Mouse (Mus musculus) midbrain, embryonic 16.5 days (tissue): ENCODE measurements around the gene Plce1. TPM values are rescaled to one million over a fixed set of nuclear protein-coding genes. Genes with fewer than 3 reads are reported as not detected.

ENCODE experiments used
- ATAC-seq: fragments of 200-750 bp; cut with Nextera tagmentation; 2 replicates; pipeline ENCODE4 v1.8.0; 2017; ENCODE audit warnings: moderate TSS enrichment
- H3K27ac ChIP-seq: fragments of 300-500 bp; sonication (generic); 2 replicates; pipeline ENCODE4 v1.5.1; 2014; ENCODE audit warnings: mild to moderate bottlenecking, low read length, mixed read lengths
- H3K27me3 ChIP-seq: fragments of 300-500 bp; sonication (generic); 2 replicates; pipeline ENCODE4 v1.6.1; 2014; ENCODE audit warnings: low read depth, low read length, mixed read lengths; ENCODE audit not compliant: control insufficient read depth, insufficient read depth
- H3K36me3 ChIP-seq: fragments of 300-500 bp; sonication (generic); 2 replicates; pipeline ENCODE4 v1.6.1; 2014; ENCODE audit warnings: mild to moderate bottlenecking, low read length, moderate library complexity, mixed read lengths; ENCODE audit not compliant: control insufficient read depth, insufficient read depth
- H3K4me1 ChIP-seq: fragments of 300-500 bp; sonication (generic); 2 replicates; pipeline ENCODE4 v1.6.1; 2014; ENCODE audit warnings: mild to moderate bottlenecking, low read length, mixed read lengths; ENCODE audit not compliant: control insufficient read depth, insufficient read depth
- H3K4me2 ChIP-seq: fragments of 300-500 bp; sonication (generic); 2 replicates; pipeline ENCODE4 v1.6.1; 2014; ENCODE audit warnings: mild to moderate bottlenecking, low read length, mixed read lengths
- H3K4me3 ChIP-seq: fragments of 300-500 bp; sonication (generic); 2 replicates; pipeline ENCODE4 v1.5.1; 2014; ENCODE audit warnings: low read depth, mild to moderate bottlenecking, low read length, moderate library complexity, mixed read lengths
- H3K9ac ChIP-seq: fragments of 300-500 bp; sonication (generic); 2 replicates; pipeline ENCODE4 v1.6.1; 2014; ENCODE audit warnings: low read depth, low read length, mixed read lengths
- H3K9me3 ChIP-seq: fragments of 300-500 bp; sonication (generic); replicated peaks from 2 replicates; pipeline ENCODE4 v1.6.1; 2014; ENCODE audit warnings: mild to moderate bottlenecking, low read length, mixed read lengths; ENCODE audit not compliant: control insufficient read depth, poor library complexity, severe bottlenecking
- WGBS: fragments of 180-500 bp; shearing (Covaris S2); extraction: QIAGEN DNeasy Blood & Tissue Kit; methylation state at CpG from one replicate; pipeline ENCODE4 v1.1.7; 2014; 5-methylcytosine and 5-hydroxymethylcytosine counted together
- polyA plus RNA-seq: library from polyadenylated mRNA; unstranded; fragments of >200 nt; fragmentation: Nextera tagmentation; extraction: Ambion mirVana; gene quantifications from 2 replicates; pipeline ENCODE4 v1.2.1, GENCODE M21; 2015

The Plce1 gene
- polyA plus RNA-seq = 3.1 and 4.4 TPM in 2 replicates

DNA sequence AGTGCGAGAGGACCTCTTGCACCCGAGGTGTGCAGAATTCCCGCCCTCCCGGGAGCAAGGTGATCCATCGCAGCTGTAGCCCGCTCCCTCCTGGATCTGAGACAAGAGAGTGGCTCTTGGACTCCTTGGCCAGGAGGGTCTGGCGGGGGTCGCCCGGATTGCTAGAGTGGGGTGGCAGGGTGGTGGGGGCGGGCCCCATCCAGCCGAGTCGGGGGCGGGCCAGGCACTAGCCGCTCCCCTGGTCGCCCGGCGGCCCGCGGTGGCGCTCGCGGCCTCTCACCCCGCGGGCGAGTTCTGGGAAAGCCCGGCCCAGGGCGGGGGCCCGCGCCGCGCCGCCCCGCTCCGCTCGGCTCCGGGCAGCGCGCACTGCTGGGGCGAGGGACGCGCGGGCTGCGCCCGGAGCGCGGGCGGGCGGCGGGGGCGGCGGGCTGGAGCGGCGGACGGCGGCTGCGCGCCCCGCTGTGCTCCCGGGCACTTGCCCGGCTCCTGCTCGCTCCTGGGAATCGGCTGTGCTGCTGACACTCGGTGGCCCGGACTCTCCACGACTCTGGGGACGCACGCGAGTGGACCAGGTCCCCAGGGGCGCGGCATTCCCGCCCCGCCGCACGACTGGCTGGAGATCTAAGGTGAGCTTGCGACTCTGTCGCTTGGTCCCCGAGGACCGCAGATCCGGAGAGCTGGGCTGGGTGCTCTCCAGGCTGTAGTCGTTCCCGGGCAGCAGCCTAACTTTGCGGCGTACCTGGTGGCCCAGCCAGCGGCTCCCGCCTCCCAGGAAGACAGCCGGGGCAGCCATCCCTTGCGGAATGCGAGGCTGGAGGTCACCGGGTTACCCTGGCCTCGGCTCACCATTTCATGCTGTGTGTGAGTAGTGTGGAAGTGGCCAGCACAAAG lies at the start of gene Plce1:
Plce1 (plus strand) TSS at position 379 of the 891 bp plus-strand sequence.
- peak within 1 kb of the TSS; percentile 98 for H3K4me2 ChIP-seq
- peak within 1 kb of the TSS; percentile 69 for H3K9ac ChIP-seq
- H3K4me1 ChIP-seq = peaks cover 16% of the 10 kb centered on the region
- peak within 1 kb of the TSS; percentile 63 for H3K4me3 ChIP-seq
- no peaks in the 10 kb centered on the region for H3K9me3 ChIP-seq
- no peaks in the 10 kb centered on the region for H3K36me3 ChIP-seq
- under 1% methylated on average over 38 of the region's 90 CpGs for WGBS
- peak within 1 kb of the TSS; percentile 36; the same call in 1 of the 2 replicates for H3K27ac ChIP-seq
- peaks cover 19% of the 10 kb centered on the region for H3K27me3 ChIP-seq
- peak; percentile 82 for ATAC-seq

DNA sequence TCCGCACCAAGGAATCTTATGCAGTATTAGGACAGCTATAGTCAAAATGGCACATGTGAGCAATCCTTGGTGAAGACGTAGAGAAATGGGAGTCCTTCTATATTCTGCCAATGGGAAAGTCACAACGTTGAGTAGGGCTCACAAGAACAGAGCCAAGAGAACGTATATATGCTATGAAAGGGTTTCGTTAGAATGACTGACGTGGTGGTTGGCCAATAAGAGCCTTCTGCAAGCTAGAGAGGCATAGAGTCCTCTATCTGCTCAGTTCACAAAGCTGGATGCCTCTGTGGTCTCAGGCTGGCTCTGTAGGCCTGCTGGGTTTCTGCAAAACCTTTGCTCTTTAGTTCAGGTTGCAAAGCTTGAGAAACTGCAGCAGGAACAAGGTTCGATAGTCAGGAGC lies 49.6 kb upstream of the Plce1 start:
- Histone ChIP-seq H3K27ac (no peak overlapping the region), H3K9ac (no peak overlapping the region), H3K4me2 (no peak overlapping the region), H3K4me3 (no peak overlapping the region), H3K27me3 (no peaks in the 10 kb centered on the region), H3K4me1 (no peaks in the 10 kb centered on the region), H3K36me3 (no peaks in the 10 kb centered on the region), H3K9me3 (no peaks in the 10 kb centered on the region)
- no peak for ATAC-seq
- 65% methylated on average over 7 of the region's 7 CpGs for WGBS

DNA sequence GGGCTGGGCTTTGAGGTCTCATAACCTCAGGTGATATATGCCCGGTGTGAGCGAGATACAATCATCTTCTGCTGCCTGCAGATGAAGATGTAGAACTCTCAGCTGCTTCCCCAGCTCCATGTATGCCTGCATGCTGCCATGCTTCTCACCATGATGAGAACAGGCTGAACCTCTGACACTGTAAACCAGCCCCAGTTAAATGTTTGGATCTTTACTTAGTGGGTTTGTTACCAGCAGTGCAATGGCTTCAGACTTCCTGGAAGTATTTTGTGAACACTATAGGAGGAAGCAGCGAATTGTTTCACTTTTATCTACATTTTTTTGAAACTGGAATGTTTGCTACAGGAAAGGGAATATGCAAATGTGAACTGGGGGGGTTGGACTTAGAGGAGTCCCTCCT lies 48.9 kb upstream of the Plce1 start:
- no peaks in the 10 kb centered on the region for H3K36me3 ChIP-seq
- H3K9ac ChIP-seq = no peak overlapping the region
- no peak for ATAC-seq
- no peak overlapping the region for H3K4me2 ChIP-seq
- no peak overlapping the region for H3K27ac ChIP-seq
- no peaks in the 10 kb centered on the region for H3K27me3 ChIP-seq
- 95% methylated on average over 3 of the region's 3 CpGs for WGBS
- no peaks in the 10 kb centered on the region for H3K9me3 ChIP-seq
- H3K4me1 ChIP-seq = no peaks in the 10 kb centered on the region
- H3K4me3 ChIP-seq = no peak overlapping the region

DNA sequence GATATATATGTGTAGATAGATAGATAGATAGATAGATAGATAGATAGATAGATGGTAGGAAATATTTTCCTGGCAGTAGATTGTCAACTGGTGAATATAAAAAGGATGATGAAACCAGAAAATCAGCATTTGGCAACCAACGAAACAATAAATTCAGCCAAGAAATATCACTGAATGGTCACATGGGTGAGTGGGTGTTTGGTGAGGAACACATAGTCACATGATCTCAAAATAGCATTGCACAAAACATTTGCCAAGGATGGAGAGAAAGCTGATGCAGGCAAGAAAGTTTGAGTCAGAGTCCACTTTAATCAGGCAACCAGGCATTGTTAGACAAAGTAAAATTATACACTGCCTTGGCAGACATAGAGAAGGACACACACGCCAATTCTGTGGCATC lies 47.5 kb upstream of the Plce1 start:
- Histone ChIP-seq H3K36me3 (no peaks in the 10 kb centered on the region), H3K4me3 (no peak overlapping the region), H3K4me2 (no peak overlapping the region), H3K27me3 (no peaks in the 10 kb centered on the region), H3K9me3 (no peaks in the 10 kb centered on the region), H3K27ac (no peak overlapping the region), H3K9ac (no peak overlapping the region), H3K4me1 (no peaks in the 10 kb centered on the region)
- ATAC-seq = no peak
- WGBS = 93% methylated on average over 2 of the region's 2 CpGs

DNA sequence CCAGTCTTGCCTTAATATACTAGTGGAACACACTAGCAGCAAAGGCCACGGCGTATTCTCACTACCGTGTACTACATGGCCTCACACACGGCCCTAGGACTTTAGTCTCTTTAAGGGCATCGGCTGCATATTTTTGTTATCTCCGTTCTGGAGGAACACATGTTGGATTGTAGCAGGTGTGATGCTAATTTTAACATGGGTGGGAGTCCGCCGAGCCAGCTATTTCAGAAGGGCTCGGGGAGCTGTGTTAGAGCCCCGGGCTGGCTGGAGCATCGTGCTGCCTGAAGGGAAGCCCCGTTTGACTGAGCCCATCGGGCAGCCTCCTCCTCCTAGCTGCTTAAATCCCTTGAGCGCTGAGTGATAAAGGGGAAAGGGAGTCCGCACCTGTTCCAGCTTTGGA lies 45.7 kb upstream of the Plce1 start:
- H3K4me1 ChIP-seq = no peaks in the 10 kb centered on the region
- no peak overlapping the region for H3K27ac ChIP-seq
- no peak for ATAC-seq
- H3K4me2 ChIP-seq = no peak overlapping the region
- H3K27me3 ChIP-seq = no peaks in the 10 kb centered on the region
- H3K36me3 ChIP-seq = no peaks in the 10 kb centered on the region
- 94% methylated on average over 15 of the region's 15 CpGs for WGBS
- H3K4me3 ChIP-seq = no peak overlapping the region
- H3K9ac ChIP-seq = no peak overlapping the region
- H3K9me3 ChIP-seq = no peaks in the 10 kb centered on the region

DNA sequence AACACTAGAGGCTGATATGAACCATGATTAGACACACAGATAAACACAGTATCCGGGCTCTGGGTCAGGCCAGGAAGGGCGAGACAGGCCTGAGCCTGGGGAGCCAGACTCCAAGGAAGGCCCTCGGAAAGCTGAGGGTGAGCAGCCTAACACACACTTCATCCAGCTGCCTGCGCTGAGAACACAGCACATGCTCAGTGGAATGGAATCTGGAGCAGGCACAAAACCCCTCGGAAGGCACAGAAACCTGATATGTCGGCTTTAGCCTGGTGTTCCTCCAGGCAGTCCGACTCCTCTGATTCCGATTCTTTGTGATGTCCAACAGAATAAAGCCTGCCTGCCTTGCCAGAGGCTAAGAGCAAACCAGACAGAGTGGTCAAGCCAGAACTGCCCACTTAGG lies 39.0 kb upstream of the Plce1 start:
- no peak for ATAC-seq
- Histone ChIP-seq H3K4me1 (no peaks in the 10 kb centered on the region), H3K4me3 (no peak overlapping the region), H3K9me3 (no peaks in the 10 kb centered on the region), H3K9ac (no peak overlapping the region), H3K4me2 (no peak overlapping the region), H3K27me3 (no peaks in the 10 kb centered on the region), H3K36me3 (no peaks in the 10 kb centered on the region), H3K27ac (no peak overlapping the region)
- WGBS = 76% methylated on average over 8 of the region's 8 CpGs

DNA sequence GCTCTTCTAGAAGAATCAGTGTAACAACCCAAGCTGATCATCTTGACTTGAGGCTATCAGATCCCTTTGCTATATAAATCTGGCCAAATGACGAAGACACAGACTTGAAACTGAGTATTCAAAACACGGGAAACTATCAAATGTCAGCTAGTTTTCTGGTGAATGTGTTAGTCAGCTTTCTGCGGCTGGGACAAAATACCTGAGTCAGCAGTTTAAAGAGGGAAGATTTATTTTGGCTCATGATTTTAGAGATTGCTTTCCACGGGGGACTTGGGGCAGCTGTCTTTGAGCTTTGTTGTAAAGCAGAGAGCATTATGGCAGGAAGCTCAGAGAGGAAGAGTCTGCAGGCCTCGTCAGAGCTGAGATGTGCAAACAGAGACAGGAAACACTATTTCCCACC lies 35.2 kb upstream of the Plce1 start:
- 83% methylated on average over 5 of the region's 5 CpGs for WGBS
- ATAC-seq = no peak

DNA sequence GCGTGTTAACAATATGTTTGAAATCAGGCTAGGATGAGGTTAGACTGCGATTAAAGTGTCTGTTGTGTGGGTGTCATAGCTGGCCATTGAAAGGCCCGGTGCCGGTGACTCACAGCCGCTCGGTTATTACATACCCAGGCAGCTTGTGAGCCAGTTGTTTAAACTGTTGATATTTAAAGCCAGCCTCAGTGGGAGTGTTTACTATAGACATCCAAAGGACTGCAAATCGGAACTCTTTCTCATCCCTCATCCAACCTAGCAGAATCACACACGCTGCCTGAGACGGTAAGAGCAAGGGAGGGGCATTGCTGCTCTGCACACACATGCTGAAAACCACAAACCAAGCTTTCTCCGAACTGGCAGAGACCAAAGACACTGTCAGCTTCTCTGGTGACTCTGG lies 25.7 kb upstream of the Plce1 start:
- ATAC-seq = no peak
- WGBS = 82% methylated on average over 10 of the region's 10 CpGs
- Histone ChIP-seq H3K27me3 (no peaks in the 10 kb centered on the region), H3K27ac (no peak overlapping the region), H3K9me3 (no peaks in the 10 kb centered on the region), H3K36me3 (no peaks in the 10 kb centered on the region), H3K4me3 (no peak overlapping the region), H3K4me1 (no peaks in the 10 kb centered on the region), H3K4me2 (no peak overlapping the region), H3K9ac (no peak overlapping the region)

More for the DNA sequence above, 35.2 kb upstream of the Plce1 start:
- no peaks in the 10 kb centered on the region for H3K4me1 ChIP-seq
- no peaks in the 10 kb centered on the region for H3K27me3 ChIP-seq
- H3K4me3 ChIP-seq = no peak overlapping the region
- H3K9me3 ChIP-seq = no peaks in the 10 kb centered on the region
- no peak overlapping the region for H3K9ac ChIP-seq
- H3K36me3 ChIP-seq = no peaks in the 10 kb centered on the region
- no peak overlapping the region for H3K4me2 ChIP-seq
- H3K27ac ChIP-seq = no peak overlapping the region

DNA sequence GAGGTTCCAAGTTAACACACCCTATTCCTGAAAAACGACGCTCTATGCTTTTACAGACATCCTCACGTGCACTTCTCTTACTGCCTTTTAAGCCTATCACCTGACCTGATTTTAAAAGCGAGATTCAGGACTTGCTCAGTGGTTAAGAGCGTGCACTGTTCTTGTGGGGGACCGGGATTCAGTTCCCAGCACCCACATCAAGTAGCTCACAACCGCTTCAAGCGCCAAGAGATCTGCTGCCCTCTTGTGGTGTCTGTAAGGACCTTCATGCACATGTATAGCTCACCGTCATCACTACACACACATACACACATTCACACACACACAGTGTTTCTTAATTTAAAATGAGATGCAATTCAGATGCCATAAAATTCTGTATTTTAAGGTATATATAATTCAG lies 21.9 kb upstream of the Plce1 start:
- no peaks in the 10 kb centered on the region for H3K4me1 ChIP-seq
- H3K4me2 ChIP-seq = no peak overlapping the region
- WGBS = 96% methylated on average over 9 of the region's 9 CpGs
- H3K9ac ChIP-seq = no peak overlapping the region
- H3K4me3 ChIP-seq = no peak overlapping the region
- H3K36me3 ChIP-seq = no peaks in the 10 kb centered on the region
- H3K27ac ChIP-seq = no peak overlapping the region
- no peak for ATAC-seq
- no peaks in the 10 kb centered on the region for H3K27me3 ChIP-seq
- H3K9me3 ChIP-seq = no peaks in the 10 kb centered on the region
